Mouse (Mus musculus) right cerebral cortex, postnatal 25 days (tissue): ENCODE results near the gene Tent4a.
A peak's percentile ranks its signal among the peaks of the same experiment; 100 is the strongest.

ENCODE experiments used
- DNase-seq: peaks from one replicate; pipeline ENCODE4 v3.0.0; 2022

Gene Tent4a

DNA sequence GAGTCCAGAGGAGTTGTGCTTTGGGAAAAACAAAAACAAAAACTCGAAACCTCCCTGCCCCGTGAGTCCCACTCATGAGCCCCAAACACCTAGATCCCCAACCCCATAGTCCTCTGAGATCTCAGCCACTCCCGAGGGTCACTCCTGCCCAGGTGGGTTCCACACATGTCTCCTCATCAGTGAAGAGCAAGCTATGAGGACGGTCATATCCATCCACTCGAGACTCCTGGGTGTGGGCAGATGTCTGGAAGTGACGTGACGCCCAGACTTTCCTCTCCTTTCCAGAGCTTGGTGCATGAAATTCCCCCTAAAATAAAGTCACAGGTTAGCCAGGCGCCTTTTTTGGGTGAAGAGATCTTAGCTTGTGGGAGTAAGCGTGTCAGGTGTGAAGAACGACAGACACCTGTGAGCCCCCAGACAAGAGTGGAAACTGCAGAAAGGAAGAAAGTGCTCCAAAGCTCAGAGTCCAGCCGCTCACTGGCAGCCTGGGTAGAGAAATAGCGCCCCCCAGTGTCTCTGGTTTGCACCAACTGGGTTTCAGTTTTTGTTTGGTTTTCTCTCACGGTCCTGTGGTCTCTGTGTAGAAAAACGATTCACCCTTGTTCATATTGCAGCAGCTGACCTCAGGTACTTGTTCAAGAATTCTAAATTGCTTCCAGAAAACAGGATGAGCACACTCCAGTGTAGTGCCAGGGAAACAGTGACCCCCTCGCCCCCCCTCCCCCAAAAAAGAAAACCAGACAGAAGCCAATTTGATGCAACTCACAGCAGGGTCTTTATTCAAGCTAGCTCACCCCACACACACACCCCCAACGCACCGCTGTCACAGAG lies 73.6 kb downstream of the Tent4a start:
- DNase-seq = peak; percentile 73

DNA sequence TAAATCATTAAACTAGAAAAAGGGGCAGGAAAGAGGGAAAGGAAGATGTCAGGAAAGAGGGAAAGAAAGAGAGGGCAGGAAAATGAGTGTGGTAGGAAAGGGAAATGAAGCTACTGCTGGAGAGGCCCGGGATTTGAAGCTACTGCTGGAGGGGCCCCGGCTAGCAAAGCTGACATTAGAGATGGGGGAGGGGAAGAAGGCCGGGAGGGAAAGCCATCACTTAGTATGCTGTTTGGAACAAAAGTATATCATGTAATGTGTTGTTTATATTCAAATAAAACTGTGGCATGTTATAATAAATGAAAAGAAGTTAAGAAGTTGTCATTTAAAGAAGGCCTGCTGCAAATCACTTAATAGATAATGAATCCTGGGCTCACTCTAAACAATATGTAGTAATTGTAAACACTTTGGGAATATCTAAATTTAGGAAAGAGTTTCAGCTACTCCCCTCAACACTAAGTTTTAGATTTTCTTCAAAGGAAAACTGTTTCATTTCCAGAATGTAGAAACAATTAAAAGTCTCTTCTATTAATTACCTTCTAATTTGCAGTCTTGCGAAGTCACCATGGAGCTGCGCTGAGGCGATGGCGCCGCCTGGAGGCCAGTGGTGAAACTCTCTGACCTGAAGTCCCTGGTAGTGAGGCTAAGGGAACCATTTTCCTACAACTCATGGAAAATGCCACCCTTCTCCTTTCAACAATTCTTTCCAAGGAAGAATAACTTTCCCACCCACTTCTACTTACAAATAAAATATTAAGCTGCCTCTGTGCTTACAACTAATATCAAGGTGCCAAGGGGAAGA lies 74.6 kb downstream of the Tent4a start:
- DNase-seq = peak; percentile 70

DNA sequence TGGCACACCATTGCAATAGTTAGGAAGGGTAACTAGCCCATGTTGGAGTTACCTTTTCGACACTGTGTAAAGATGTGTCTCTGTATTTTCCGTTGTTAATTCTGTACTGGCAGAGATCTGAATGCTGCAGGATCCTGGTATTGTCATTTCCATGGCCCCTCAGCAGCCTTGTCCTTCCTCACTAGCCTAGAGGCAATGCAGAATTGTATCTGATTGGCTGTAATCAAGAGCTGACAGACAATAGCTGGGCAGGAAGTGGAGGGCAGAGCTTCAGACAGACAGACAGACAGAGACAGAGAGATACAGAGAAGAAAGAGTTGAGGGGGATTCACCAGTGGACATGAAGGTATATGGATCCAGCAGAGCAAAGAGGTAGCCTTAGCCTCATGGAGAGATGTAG lies 75.5 kb downstream of the Tent4a start:
- DNase-seq = no peak

DNA sequence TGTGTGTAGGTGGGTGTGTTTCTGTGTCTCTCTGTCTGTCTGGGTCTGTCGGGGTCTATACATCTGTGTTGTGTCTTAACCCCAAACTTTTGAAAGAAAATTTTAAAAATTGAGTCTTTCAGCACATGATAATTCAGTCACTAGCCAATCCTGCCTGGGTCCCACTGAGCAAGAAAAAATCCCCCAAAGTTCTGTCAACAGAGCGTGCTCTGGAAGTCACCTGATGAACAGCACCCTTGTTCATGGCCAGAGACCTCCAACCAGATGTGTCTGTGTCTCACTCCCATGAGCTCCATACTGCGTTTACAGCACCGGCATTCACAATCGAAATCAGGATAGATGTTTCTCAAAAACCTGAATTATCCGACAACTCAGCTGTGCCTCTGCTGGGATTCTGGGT lies 76.0 kb downstream of the Tent4a start:
- DNase-seq = no peak

DNA sequence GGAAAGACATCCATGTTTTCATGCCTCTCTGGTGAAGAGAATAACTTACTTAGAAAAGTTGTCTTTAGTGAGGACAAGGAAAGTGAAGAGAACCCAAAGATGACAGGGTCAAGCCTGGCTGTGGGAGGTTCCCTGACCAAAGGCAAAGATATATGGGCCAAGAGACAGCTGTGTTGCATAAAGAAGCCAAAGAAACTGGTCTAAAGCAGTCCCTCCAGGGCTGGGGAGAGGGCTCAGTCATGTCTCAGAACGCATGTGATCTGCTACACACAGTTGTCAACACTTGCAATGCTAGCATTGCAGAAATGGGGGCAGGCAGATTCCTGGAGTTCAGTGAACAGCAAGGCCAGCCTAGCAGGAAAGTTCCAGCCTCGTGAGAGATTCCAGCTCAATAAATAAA lies 77.3 kb downstream of the Tent4a start:
- no peak for DNase-seq

DNA sequence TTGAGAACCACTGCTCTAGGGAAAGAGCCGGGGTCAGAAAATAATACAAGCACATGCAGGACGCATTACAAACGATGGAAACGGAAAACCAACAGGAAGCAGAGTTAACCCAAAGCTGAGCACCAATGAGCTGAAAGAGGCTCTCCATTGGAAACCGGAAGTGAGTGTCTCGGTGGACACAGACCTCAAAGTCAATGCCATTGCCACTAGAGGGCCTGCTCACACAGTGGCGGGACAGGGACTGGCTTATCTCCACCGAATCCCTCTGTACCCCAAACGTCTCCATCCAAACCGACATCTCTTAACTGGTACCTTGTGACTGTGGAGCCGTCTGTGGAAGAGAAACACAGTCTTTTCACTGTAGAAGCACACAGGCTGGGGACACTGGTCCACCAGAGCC lies 77.8 kb downstream of the Tent4a start:
- no peak for DNase-seq

DNA sequence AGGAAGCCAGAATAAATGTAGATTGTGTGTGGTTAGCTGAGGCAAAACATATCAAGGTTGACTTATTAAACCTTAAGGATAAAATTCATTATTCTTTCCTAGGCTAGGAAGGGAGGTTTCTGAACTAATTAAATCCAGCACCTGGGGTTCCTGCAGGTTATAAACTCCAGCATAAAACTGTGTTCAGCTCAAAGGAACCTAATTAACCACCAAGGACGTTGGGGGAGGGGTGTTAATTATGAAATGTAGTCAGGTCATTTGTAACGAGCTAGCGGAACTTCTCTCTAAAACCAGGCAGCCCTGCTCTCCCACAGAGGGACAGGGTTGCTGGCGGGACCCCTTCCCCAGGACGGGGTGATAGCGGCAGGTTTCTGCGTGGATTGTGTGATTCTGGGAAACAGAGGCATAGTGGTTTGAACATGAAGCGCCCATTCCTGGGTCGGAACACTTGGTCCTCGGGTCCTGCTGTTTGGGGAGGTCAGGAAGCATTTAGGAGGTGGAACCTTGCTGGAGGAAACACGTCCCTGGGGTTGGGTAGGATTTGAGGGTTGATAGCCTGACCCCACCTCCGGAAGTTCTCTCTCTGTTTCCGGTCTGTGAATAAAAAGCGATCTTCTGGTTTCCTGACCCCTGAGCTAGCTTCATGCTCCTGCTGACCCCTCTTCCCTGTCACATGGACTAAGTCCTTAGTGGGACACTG lies 78.8 kb downstream of the Tent4a start:
- no peak for DNase-seq
